Mouse (Mus musculus) brain, adult 2 months (tissue): Measurements from ENCODE around the gene Cdc42ep4.

ENCODE experiments used
- DNase-seq: peaks from one replicate; pipeline ENCODE4 v3.0.0; 2011; ENCODE audit warnings: low read depth, low spot score

Gene Cdc42ep4

GRCm38 (mm10) chr11:113749749-113750351 is 1.8 kb downstream of the Cdc42ep4 start:
- no peak for DNase-seq

DNA sequence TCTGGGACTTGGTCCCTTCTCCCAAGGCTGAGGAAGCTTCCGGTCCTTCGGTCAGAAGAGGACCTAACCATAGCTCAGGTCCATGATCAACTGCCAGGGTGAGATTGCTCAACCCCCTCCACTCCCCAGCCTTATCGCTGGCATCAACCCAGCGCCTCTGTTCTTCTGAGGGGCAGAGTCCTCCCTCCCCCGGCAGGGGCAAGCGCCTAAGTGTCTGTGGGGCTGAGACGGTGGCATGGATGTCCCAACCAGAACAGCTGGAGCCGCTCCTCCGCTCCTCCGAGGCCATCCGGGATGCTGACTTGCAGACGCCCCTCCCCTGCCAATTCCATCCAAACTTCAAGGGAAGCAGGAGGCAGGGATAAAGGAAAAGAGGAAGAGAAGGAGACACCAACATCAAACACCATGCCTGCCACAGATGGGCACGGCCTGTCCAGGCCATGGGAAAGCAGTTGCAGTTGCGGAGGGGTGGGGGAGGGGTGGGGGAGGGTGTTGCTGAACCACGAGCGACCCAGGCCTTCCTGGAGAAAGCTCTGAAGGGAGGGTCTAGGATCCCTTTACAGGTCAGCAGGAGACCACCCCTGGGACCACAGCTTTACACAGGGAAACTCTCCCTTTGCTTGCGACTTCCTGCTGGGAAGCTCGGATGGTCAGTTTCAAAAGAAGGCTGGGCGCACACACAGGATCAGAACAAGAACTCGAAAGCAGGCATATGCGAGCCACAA is 2.7 kb downstream of the Cdc42ep4 start:
- DNase-seq: no peak

GRCm38 (mm10) chr11:113747725-113748380 is 3.8 kb downstream of the Cdc42ep4 start:
- no peak for DNase-seq

- peak; percentile 27 for DNase-seq
Observed at GRCm38 (mm10) chr11:113747056-113747455, 4.6 kb downstream of the Cdc42ep4 start.

DNA sequence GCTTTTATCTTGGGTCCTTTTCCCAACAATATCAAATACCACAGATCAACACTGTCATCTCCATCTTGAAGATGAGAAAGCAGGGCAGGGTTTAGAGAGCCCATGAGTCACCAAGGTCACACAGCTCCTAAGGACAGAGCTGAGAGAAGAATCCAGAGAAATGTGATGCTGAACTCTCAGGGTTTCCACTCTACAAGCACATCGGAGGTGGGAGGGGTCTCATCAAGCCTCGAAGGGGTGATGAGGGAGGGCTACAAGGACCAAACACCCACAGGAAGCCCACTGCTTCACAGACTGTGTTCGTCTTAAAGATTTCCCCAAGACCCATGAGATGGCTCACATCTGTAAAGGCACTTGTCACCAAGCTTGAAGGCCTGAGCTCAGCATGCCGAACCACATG is 5.7 kb downstream of the Cdc42ep4 start:
- DNase-seq: no peak

- DNase-seq: no peak
Observed at GRCm38 (mm10) chr11:113742998-113743397, 8.7 kb downstream of the Cdc42ep4 start.

DNA sequence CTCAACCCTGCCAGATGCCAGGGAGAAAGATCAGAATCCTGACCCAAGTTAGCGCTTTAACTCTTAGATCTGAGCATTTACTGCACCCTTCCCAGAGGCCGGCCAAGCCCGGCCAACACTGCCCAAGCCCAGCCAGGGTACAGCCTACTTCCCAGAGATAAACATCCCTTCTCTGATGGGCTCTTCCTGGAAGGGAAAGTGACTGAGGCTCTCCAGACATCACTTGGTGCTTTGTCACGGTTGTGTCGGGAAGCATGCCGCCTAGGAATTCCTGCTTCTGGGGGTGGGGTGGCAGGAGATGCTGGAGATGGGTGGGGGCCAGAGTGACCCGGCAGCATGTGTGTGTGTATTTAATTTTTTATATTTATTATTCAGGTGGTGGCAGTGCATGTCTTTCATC is 11.6 kb downstream of the Cdc42ep4 start:
- DNase-seq: no peak

DNA sequence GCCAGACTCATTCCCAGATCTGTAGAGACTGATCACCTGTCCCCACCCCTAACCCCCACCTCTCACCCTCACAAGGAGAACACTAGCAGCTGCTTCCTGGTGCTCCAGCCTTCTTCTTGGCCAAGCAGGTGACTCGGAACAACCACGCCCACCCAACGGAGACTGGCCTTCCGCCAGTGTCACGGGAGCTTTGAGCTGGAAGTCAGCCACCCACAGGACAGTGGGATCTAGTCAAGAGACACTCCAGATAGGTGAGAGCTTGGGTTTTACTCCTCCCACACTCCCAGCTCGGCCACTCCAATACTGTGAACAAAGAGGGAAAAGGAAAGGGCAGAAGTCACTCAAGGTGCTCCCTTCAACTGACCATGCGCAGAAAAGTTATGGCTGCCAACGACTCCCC is 12.5 kb downstream of the Cdc42ep4 start:
- no peak for DNase-seq

GRCm38 (mm10) chr11:113737912-113738311 is 13.8 kb downstream of the Cdc42ep4 start:
- no peak for DNase-seq

GRCm38 (mm10) chr11:113737553-113737854 is 14.2 kb downstream of the Cdc42ep4 start:
- no peak for DNase-seq

DNA sequence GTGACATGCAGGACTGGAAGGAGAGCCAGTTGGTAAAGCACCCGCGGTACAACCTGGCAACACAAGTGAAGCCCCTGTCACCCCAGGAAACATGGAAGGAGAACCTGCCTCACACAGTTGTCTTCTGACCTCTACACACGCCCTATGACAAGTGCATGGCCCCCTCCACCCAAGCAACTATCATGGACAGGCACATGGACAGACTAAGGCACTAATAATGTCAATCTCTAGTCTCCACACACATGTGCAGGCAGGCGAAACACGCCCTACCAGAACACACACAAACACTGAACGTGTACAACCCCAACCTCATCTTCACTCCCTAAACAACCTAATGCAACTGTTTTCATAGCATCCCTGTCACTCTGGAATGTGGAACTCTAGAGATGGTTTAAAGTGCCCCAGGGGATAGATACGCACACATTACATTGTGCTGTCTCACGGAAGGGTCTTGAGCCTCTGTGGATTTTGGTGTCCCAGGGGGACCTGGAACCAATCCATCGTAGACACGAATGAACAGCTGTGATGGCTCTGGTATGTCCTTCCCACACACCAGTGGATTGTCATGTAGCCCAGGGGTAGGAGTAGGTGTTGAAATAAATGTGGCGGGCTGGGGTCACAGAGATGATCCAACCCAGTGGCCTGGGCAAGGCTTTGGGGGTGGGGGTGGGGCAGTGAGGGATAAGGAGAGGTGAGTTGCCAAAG is 14.7 kb downstream of the Cdc42ep4 start:
- no peak for DNase-seq

- no peak for DNase-seq
Observed at GRCm38 (mm10) chr11:113735151-113735550, 16.5 kb downstream of the Cdc42ep4 start.

DNA sequence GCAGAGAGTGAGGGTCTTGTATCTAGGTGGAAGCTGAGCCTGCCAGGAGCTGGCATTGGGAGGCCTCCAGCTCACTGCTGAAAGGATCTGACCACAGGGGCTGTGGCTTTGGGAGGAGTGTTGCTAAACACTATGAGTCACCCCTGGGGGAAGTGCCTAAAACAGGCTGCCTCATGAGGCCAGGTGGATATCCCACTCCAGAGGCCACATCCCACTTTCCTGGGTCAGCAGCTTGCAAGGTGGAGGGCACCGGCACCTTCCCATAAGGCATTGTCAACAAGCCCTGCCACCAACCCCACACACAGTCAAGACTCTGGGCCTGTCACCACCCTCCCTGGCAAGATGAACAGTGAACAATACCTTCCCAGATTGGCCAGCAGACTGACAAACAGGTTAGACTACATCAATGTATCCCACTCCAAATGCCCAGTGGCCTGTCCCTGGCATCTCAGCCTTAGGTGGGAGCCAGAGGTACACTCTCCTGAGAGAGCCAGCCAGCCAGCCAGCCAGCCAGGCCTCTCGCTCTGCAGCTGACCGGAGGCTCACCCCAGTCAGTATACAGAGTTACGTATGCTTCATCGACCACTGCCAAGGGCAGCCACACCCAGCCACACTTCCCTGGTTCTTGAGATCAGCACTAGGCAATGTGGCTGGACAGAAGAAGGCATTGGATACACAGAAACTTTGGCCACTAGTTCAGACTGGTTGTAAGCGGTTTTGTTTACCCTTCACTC is 17.9 kb downstream of the Cdc42ep4 start:
- no peak for DNase-seq

- DNase-seq: no peak
Observed at GRCm38 (mm10) chr11:113731945-113732612, 19.6 kb downstream of the Cdc42ep4 start.

DNA sequence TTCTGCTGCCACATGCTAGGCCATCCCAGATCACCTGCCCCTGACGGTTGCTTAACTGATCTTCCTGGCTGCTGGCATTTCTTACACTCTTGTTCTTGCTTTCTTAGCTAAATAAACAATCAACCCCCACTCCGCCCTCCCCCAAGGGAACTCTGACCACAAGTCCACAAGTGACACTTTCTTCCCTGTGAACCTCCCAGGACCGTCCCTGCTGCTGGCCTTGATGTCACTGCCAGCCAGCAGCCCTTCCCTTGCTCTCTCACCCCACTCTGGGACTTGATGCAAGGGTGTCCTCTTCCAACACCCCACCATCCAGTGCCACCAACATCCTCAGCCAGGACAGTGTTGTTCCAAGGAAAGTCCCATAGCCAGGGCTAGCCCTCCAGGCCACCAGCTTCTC is 20.8 kb downstream of the Cdc42ep4 start:
- no peak for DNase-seq

DNA sequence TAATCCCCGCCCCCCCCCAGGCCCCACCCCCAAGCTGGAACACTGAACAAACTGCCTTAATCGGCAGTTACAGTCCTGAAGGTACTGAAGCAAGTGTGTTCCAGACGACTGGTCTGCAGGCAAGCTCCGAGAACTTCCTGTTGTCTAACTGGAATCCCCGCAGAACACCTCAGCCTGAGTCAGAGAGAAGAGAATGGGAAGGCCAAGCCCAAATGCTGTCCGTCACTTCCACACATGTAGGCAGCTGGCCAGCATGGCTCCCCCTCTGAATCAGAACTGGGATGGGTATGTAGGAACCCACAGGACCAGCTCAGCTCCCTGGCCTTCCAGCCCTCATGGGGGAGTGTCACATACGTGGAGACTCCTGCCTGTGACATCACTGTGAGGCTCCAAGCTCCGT is 21.8 kb downstream of the Cdc42ep4 start:
- no peak for DNase-seq

- DNase-seq: no peak
Observed at GRCm38 (mm10) chr11:113729239-113729638, 22.4 kb downstream of the Cdc42ep4 start.

DNA sequence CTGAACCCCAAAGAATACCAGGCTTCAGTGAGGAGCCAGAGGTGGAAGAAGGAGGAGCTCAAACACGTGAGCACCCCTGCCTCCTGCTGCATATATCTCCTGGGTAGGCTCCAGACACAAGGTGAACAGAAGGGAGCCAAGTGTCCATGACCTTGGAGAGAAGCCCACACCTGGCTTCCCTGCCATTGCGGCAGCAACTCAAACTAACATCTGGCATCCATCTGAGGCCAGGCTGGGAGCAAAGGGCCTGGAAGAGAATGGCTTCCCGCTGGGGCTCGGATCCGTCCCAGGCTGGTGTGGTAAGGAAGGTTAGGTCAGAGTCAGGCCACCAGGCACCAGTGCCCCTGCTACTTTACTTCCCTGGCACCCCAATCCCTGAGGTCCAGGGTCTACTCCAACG is 23.7 kb downstream of the Cdc42ep4 start:
- DNase-seq: no peak

GRCm38 (mm10) chr11:113726994-113727888 is 24.4 kb downstream of the Cdc42ep4 start:
- no peak for DNase-seq
